Mouse (Mus musculus) kidney, adult 2 months (tissue): ENCODE data around the gene Zcchc7. TPM values are rescaled to one million over a fixed set of nuclear protein-coding genes. Genes with fewer than 3 reads are reported as not detected.

Experiments
- DNase-seq: peaks from one replicate; pipeline ENCODE4 v3.0.0; 2021
- H3K27ac ChIP-seq: fragments of 200-500 bp; 2 replicates; pipeline ENCODE4 v1.5.1; 2012; ENCODE audit warnings: low read depth, low read length, control low read depth, inconsistent platforms; ENCODE audit not compliant: insufficient read depth
- H3K27me3 ChIP-seq: fragments of 200-500 bp; replicated peaks from 2 replicates; pipeline ENCODE4 v1.6.1; 2012; ENCODE audit warnings: mild to moderate bottlenecking, moderate library complexity, low read length, inconsistent platforms; ENCODE audit not compliant: control insufficient read depth, insufficient read depth
- H3K36me3 ChIP-seq: fragments of 200-500 bp; 2 replicates; pipeline ENCODE4 v1.6.1; 2012; ENCODE audit warnings: mild to moderate bottlenecking, moderate library complexity, low read length, inconsistent platforms; ENCODE audit not compliant: control insufficient read depth, insufficient read depth
- H3K4me1 ChIP-seq: fragments of 200-500 bp; 2 replicates; pipeline ENCODE4 v1.6.1; 2011; ENCODE audit warnings: low read length; ENCODE audit not compliant: control insufficient read depth, insufficient read depth
- H3K4me3 ChIP-seq: fragments of 200-500 bp; 2 replicates; pipeline ENCODE4 v1.5.1; 2011; ENCODE audit warnings: mild to moderate bottlenecking, low read depth, low read length, control low read depth; ENCODE audit not compliant: insufficient read depth
- CTCF ChIP-seq: fragments of 200-500 bp; conservative IDR thresholded peaks from 2 replicates; pipeline ENCODE4 v1.5.1; 2011; ENCODE audit warnings: low read depth, mild to moderate bottlenecking, control low read depth, low read length, moderate library complexity, mixed read lengths; ENCODE audit not compliant: insufficient read depth, insufficient read length
- POLR2A ChIP-seq: fragments of 200-500 bp; IDR thresholded peaks from one replicate; pipeline ENCODE4 v1.6.1; 2011; ENCODE audit warnings: low read depth, low read length, control low read depth
- WGBS: fragments of 180-500 bp; shearing (Covaris S2); methylation state at CpG from one replicate; pipeline ENCODE4 v1.1.7; 2018; 5-methylcytosine and 5-hydroxymethylcytosine counted together
- polyA plus RNA-seq: library from polyadenylated mRNA; depleted of rRNA; stranded (reverse); fragments of >200 nt; gene quantifications from 2 replicates; pipeline ENCODE4 v1.2.3, GENCODE M21; 2012

The Zcchc7 gene
- polyA plus RNA-seq, 1 experiment = 9.1 TPM

DNA sequence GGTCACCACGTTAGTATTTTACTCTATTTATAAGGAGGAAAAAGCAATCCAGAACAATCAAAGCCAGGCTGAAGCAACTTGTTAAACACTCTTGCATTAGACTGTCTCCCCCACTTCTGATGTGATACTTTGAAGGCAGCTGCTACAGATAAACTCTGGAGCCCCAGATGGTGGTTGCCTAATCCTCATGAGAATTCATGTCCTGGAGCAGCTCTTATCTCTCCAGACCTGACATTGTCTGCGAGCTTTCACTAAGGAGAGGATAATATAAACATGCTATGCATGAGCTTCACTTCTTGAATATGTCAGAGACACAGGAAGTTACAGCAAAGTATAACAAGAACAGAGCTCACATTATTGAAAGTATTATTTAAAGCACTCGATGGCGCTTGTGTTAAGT, 58.1 kb downstream of the Zcchc7 start:
- no peak for DNase-seq
- 72% methylated on average over 4 of the region's 4 CpGs for WGBS
- no peak overlapping the region for H3K4me3 ChIP-seq
- no peaks in the 10 kb centered on the region for H3K36me3 ChIP-seq
- no peak overlapping the region for H3K27ac ChIP-seq
- TF ChIP-seq CTCF = no peak
- no peak for TF ChIP-seq POLR2A
- no peaks in the 10 kb centered on the region for H3K4me1 ChIP-seq
- H3K27me3 ChIP-seq = no peaks in the 10 kb centered on the region

DNA sequence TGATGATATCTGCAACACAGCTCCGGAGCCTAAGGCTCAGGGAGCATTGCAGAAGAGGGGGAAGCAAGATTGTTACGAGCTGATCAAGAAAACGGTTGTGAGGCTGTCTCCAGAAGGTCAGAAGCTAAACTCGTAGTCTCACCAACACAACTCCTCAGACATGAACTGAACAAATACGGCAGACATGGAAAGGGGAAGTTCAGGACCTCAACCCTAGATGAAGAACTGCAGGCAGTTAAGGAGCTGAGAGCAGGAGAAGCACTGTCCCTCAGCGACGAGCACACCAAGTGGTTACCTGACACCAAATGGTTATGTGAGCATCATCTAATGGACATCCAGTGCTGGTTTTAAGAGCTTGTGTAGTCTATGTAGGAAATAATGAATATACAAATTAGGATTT, 60.9 kb downstream of the Zcchc7 start:
- H3K4me3 ChIP-seq = no peak overlapping the region
- H3K36me3 ChIP-seq = no peaks in the 10 kb centered on the region
- no peaks in the 10 kb centered on the region for H3K4me1 ChIP-seq
- DNase-seq = no peak
- no peaks in the 10 kb centered on the region for H3K27me3 ChIP-seq
- TF ChIP-seq CTCF (no peak), POLR2A (no peak)
- H3K27ac ChIP-seq = no peak overlapping the region
- 67% methylated on average over 7 of the region's 7 CpGs for WGBS

DNA sequence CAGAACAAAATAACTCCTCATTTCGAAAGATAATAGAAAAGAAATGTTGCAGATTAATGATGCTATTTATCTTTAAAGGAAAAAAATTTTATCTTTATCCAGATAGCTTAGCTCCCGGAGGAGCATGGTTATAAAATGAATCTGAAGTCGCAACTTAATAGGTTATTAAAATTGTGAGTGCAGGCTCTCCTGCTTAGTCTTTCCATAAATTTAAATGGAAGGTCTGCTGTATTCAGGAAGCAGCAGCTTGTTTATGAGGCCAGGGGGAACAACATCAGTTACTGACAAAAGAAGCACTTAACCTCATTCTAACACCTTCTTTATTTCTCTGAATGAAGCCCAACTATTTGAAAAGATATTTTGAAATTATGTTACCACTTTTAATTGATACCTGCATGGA, 74.9 kb downstream of the Zcchc7 start:
- Histone ChIP-seq H3K36me3 (no peaks in the 10 kb centered on the region), H3K27me3 (no peaks in the 10 kb centered on the region), H3K4me3 (no peak overlapping the region), H3K27ac (no peak overlapping the region), H3K4me1 (no peaks in the 10 kb centered on the region; the same call in 1 of the 2 replicates)
- TF ChIP-seq CTCF = no peak
- TF ChIP-seq POLR2A = no peak
- no peak for DNase-seq
- 78% methylated on average over 3 of the region's 3 CpGs for WGBS

DNA sequence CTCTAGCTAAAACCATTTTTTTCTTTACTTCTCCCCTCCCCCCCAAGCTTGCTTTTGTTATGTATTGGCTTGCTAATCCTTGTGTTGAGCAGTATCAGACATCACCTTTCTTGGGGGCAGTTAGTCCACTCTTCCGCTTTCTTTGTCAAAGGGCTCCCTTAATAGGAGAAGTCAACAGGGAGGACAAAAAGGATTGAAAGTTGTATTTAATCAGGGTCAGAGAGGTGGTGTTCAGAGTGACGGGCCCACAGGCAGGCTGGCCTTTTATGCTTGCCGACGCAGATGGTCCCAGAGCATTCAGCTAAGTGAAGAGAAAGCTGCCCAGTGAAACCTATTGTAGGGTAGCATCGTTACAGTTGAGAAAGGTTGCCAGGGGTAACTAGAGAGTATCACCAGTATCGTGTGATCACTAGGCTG, 96.2 kb downstream of the Zcchc7 start:
- H3K27me3 ChIP-seq = no peaks in the 10 kb centered on the region
- H3K27ac ChIP-seq = no peak overlapping the region
- H3K36me3 ChIP-seq = no peaks in the 10 kb centered on the region
- H3K4me1 ChIP-seq = no peaks in the 10 kb centered on the region
- no peak for DNase-seq
- 62% methylated on average over 6 of the region's 6 CpGs for WGBS
- TF ChIP-seq POLR2A = no peak
- no peak for TF ChIP-seq CTCF
- H3K4me3 ChIP-seq = no peak overlapping the region

DNA sequence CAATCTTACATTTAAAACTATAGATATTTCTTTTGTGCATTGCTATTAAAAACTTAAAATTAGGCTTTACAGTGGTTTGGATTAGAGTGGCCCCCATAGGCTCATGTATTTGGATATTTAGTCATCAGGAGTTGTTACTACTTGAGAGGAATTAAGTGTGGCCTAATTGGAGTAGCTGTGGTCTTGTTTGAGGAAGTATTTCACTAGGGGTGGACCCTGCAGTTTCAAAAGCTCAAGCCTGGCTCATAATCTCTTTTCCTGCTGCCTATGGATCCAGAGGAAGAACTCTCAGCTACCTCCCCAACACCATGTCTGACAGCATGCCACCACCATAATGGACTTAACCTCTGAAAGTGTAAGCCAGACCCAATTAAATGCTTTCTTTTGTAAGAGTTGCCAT, 115.9 kb downstream of the Zcchc7 start:
- TF ChIP-seq POLR2A (no peak), CTCF (no peak)
- Histone ChIP-seq H3K4me1 (no peaks in the 10 kb centered on the region), H3K27ac (no peak overlapping the region), H3K4me3 (no peak overlapping the region), H3K27me3 (no peaks in the 10 kb centered on the region), H3K36me3 (no peaks in the 10 kb centered on the region)
- no peak for DNase-seq

DNA sequence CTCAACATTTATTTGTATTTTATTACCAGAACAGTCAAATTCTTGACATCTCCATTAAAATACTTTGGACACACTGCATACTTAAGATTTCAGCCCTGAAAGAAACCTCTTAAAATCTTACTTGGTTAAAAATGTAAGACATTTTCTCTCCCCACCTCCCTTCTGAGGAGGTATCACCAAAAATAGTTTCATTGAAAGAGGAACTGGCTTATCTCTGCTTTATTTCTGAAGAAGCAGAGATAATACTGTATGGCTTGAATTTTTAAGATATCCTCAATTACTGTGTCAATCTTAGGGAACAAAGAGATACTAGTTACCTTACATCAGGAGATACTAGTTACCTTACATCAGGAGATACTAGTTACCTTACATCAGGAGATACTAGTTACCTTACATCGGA, 116.4 kb downstream of the Zcchc7 start:
- Histone ChIP-seq H3K4me3 (no peak overlapping the region), H3K27ac (no peak overlapping the region), H3K36me3 (no peaks in the 10 kb centered on the region), H3K27me3 (no peaks in the 10 kb centered on the region), H3K4me1 (no peaks in the 10 kb centered on the region)
- no peak for TF ChIP-seq POLR2A
- no peak for TF ChIP-seq CTCF
- DNase-seq = no peak
- 100% methylated on average over 1 of the region's 1 CpGs for WGBS

DNA sequence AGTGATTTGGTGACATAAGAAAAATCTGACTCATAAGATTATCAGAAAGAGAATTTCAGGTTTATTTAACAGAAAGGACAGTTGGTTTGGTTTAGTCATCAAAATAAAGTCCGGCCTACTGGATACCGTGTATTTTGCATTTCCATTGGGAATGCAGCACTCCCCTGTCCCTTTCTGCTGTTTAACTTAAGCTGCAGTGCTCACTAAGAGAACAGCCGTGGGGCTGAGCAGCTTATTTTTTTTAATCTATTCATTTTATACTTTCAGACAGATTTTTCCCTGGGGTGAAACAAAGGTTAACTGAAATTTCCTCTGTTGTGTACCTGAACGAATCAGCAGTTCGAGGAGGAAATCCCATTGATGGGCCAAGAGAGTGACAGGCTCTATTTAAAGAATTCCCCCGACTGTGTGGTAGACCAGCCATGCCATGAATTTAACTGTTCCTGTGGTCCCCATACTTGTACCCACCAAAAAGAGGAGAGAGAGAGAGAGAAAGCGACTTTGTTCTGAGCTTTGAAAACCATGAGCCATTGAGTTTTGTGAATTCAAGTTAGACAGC, 124.5 kb downstream of the Zcchc7 start:
- no peaks in the 10 kb centered on the region for H3K36me3 ChIP-seq
- H3K4me3 ChIP-seq = no peak overlapping the region
- TF ChIP-seq POLR2A (no peak), CTCF (no peak)
- WGBS = 63% methylated on average over 7 of the region's 7 CpGs
- no peak overlapping the region for H3K27ac ChIP-seq
- DNase-seq = no peak
- no peaks in the 10 kb centered on the region for H3K4me1 ChIP-seq
- no peaks in the 10 kb centered on the region for H3K27me3 ChIP-seq

DNA sequence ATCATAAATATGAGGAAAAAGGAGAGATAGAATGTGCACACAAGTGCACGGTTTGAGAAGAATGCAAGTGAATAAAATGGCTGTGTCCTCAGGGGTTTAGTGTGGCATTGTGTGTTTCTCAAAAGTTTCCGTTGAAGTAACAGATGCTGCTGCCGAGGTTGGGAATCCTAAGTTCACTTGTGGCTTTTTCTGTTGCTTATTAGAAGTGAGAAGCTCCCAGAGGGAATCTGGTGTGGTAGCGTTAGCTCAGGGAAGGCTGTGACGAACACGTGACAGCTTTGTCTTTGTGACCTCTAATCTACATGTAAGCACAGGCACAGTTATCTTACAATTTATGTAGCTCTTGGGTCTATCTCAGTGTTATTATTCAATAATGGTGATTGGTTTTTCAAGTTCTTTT, 130.5 kb downstream of the Zcchc7 start:
- Histone ChIP-seq H3K27me3 (no peaks in the 10 kb centered on the region), H3K4me3 (no peak overlapping the region), H3K4me1 (no peaks in the 10 kb centered on the region), H3K36me3 (no peaks in the 10 kb centered on the region), H3K27ac (no peak overlapping the region)
- 86% methylated on average over 6 of the region's 6 CpGs for WGBS
- TF ChIP-seq CTCF (no peak), POLR2A (no peak)
- DNase-seq = no peak
